Mouse (Mus musculus) limb, embryonic 14.5 days (tissue): Measurements from ENCODE around the gene Mcm7. TPM values are rescaled to one million over a fixed set of nuclear protein-coding genes. Genes with fewer than 3 reads are reported as not detected.

ENCODE experiments used
- ATAC-seq: fragments of 200-750 bp; cut with Nextera tagmentation; 2 replicates; pipeline ENCODE4 v1.8.0; 2017; ENCODE audit warnings: low read depth, moderate number of reproducible peaks, moderate TSS enrichment; ENCODE audit not compliant: low FRiP score
- DNase-seq: peaks from one replicate; pipeline ENCODE4 v3.0.0-alpha.2; 2015; ENCODE audit warnings: low spot score
- H3K27ac ChIP-seq: fragments of 300-500 bp; sonication (generic); replicated peaks from 2 replicates; pipeline ENCODE4 v1.5.1; 2014; ENCODE audit warnings: low read depth, mild to moderate bottlenecking, low read length, moderate library complexity, mixed read lengths
- H3K27me3 ChIP-seq: fragments of 300-500 bp; sonication (generic); 2 replicates; pipeline ENCODE4 v1.6.1; 2014; ENCODE audit warnings: low read length, mixed read lengths; ENCODE audit not compliant: control insufficient read depth, insufficient read depth
- H3K36me3 ChIP-seq: fragments of 300-500 bp; sonication (generic); 2 replicates; pipeline ENCODE4 v1.6.1; 2014; ENCODE audit warnings: mild to moderate bottlenecking, low read length, moderate library complexity, mixed read lengths; ENCODE audit not compliant: control insufficient read depth, insufficient read depth
- H3K4me1 ChIP-seq: fragments of 300-500 bp; sonication (generic); 2 replicates; pipeline ENCODE4 v1.6.1; 2014; ENCODE audit warnings: antibody characterized with exemption, low read length, mixed read lengths; ENCODE audit not compliant: control insufficient read depth, insufficient read depth
- H3K4me2 ChIP-seq: fragments of 300-500 bp; sonication (generic); replicated peaks from 2 replicates; pipeline ENCODE4 v1.6.1; 2014; ENCODE audit warnings: low read depth, mild to moderate bottlenecking, low read length, moderate library complexity; ENCODE audit not compliant: severe bottlenecking
- H3K4me3 ChIP-seq: fragments of 300-500 bp; sonication (generic); replicated peaks from 2 replicates; pipeline ENCODE4 v1.5.1; 2014; ENCODE audit warnings: low read length
- H3K9ac ChIP-seq: fragments of 300-500 bp; sonication (generic); 2 replicates; pipeline ENCODE4 v1.6.1; 2014; ENCODE audit warnings: mild to moderate bottlenecking, low read depth, low read length, moderate library complexity; ENCODE audit not compliant: severe bottlenecking
- H3K9me3 ChIP-seq: fragments of 300-500 bp; sonication (generic); 2 replicates; pipeline ENCODE4 v1.6.1; 2016; ENCODE audit warnings: low read length; ENCODE audit not compliant: control insufficient read depth
- POLR2A ChIP-seq: fragments of 200-500 bp; IDR thresholded peaks from 2 replicates; pipeline ENCODE4 v1.8.0; 2012; ENCODE audit warnings: inconsistent platforms, mild to moderate bottlenecking, moderate library complexity, borderline replicate concordance; ENCODE audit not compliant: insufficient read depth, insufficient read length; ENCODE audit errors: extremely low read depth
- WGBS: fragments of 180-500 bp; shearing (Covaris S2); extraction: QIAGEN DNeasy Blood & Tissue Kit; methylation state at CpG from one replicate; pipeline ENCODE4 v1.1.7; 2014; 5-methylcytosine and 5-hydroxymethylcytosine counted together
- microRNA counts: library from miRNA; unstranded; fragments of <30 nt; microRNA quantifications from one replicate; lab custom pipeline; 2016
- microRNA-seq: library from miRNA; unstranded; fragments of <30 nt; microRNA quantifications from one replicate; pipeline ENCODE4, GENCODE M21; 2016
- polyA plus RNA-seq, 2 experiments: library from polyadenylated mRNA; depleted of rRNA in 1 of 2; stranded (reverse) in 1 of 2; unstranded in 1 of 2; fragments of >200 nt; fragmentation: Nextera tagmentation in 1 of 2; extraction: Ambion mirVana in 1 of 2; gene quantifications; 2 replicates each; pipeline versions ENCODE4 v1.2.1 to v1.2.3; 2012 to 2014

Mcm7 gene
- polyA plus RNA-seq, 2 experiments = 149 to 152 TPM

DNA sequence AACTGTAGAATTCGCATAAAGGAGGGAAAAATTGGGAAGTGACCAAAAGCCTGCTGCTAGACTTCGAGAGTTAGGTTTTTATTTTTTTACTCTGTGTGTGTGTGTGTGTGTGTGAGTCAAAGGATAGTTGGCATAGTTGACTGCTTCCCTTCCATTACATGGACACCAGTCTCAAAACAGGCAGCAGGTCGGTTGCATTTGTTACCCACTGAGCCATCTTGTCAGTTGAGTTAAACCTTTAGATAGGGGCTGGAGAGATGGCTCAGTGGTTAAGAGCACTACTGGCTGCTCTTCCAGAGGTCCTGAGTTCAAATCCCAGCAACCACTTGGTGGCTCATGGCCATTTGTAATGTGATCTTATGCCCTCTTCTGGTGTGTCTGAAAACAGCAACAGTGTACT is 54.2 kb downstream of the Mcm7 start:
- TF ChIP-seq POLR2A = no peak
- no peaks in the 10 kb centered on the region for H3K9me3 ChIP-seq
- H3K4me1 ChIP-seq = peaks cover 9% of the 10 kb centered on the region
- H3K9ac ChIP-seq = peak overlapping the region; percentile 67; the same call in 1 of the 2 replicates
- DNase-seq = no peak
- peak overlapping the region; percentile 61 for H3K4me3 ChIP-seq
- peak overlapping the region; percentile 45 for H3K4me2 ChIP-seq
- ATAC-seq = no peak
- H3K36me3 ChIP-seq = peaks cover 18% of the 10 kb centered on the region
- no peak overlapping the region for H3K27ac ChIP-seq
- H3K27me3 ChIP-seq = no peaks in the 10 kb centered on the region
- 73% methylated on average over 3 of the region's 3 CpGs for WGBS

DNA sequence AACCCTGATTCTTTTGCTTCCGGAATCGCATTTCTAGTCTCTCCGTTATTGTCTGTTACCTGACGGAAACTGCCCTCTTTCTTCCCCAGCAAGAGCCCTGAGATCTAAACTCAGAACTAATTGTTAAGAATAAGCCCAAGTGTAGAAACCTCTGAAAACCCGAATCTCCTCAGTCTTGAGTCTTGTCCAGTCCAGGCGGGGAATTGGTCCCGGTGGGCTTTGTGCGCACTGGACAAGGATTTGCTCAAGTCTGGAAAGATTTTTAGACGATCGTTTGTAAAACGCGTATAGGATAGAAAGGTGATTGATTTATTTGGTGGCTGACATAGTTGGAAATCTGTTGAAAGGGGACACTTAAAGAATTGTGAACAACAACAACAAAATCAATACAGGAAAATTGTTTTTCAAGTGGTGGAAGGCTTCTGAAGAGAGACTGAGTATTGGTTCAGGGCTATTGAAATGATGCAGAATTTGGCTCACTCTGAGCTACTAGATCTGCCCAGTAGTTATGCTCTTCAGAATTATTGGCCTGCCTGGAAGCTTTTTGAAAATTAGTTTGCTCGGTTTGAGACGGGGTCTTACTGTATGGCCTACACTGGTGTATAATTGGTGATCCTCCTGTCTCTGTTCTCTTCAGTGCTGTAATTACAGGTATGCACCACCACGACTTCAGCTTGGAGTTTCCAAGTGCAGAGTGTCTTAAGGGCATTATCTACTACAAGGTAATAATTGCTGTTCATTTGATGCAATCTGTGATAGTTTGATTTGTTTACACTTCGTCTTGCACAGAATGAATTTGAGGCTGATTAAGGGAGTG is 54.8 kb downstream of the Mcm7 start:
- H3K9ac ChIP-seq = peak overlapping the region; percentile 67
- peaks cover 9% of the 10 kb centered on the region for H3K4me1 ChIP-seq
- TF ChIP-seq POLR2A = no peak
- H3K27me3 ChIP-seq = no peaks in the 10 kb centered on the region
- DNase-seq = no peak
- no peaks in the 10 kb centered on the region for H3K9me3 ChIP-seq
- H3K4me3 ChIP-seq = peak overlapping the region; percentile 61
- peak overlapping the region; percentile 92 for H3K27ac ChIP-seq
- ATAC-seq = 0 out of 2 replicates have a peak, but pooled peaks have one; percentile 17
- WGBS = 5% methylated on average over 16 of the region's 16 CpGs
- peaks cover 16% of the 10 kb centered on the region for H3K36me3 ChIP-seq
- H3K4me2 ChIP-seq = peak overlapping the region; percentile 45

DNA sequence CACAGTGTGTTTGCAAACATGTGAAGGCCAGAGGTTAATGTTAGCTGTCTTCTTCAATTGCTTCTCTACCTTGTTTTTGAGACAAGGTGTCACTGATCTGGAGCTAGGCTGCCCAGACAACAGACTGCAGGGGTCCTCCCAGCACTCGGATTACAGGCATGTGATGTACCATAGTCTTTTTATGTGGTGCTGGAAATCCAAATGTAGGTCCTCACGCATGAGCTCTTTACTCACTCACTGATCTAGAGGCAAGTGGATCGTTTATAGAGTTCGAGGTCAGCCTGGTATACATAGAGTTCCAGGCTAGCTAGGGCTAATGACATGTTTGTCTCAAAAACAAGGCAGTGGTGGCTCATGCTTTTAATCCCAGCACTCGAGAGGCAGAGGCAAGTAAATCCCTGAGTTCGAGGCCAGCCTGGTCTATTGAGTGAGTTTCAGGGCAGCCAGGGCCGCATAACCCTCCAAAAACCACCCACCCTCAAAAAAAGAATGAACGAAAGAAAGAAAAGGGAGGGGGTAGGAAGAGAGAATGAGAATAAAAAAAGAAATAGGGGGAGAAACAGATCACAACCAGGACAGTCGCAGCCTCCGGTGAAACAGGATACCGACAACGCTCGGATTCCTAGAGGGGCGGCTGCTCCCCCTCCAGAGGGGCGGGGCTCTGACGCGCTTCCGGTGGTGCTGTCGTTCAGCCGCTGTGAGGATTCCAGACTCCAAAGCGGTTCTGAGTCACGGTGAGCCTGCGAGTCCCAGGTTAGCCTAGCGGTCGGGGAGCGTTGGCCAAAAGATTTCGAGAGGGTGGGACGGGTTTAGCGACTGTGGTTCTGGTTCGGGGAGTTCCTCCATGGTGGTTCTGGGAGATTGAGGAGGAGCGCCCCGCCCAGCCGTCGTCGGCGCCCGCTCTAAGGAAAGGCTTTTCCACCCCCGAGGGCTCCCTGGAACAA is 55.7 kb downstream of the Mcm7 start, which contains the start of gene Zscan21:
Gene Zscan21 (plus strand): TSS at position 649 of the 944 bp plus-strand sequence.
- peak; percentile 59; the same call in 1 of the 2 replicates for TF ChIP-seq POLR2A
- H3K27me3 ChIP-seq = no peaks in the 10 kb centered on the region
- H3K4me1 ChIP-seq = peaks cover 9% of the 10 kb centered on the region
- peak within 1 kb of the TSS; percentile 45 for H3K4me2 ChIP-seq
- ATAC-seq = peak; percentile 95
- WGBS = 6% methylated on average over 38 of the region's 38 CpGs
- peak within 1 kb of the TSS; percentile 67 for H3K9ac ChIP-seq
- peak; percentile 93 for DNase-seq
- no peaks in the 10 kb centered on the region for H3K9me3 ChIP-seq
- peaks cover 16% of the 10 kb centered on the region for H3K36me3 ChIP-seq
- peak within 1 kb of the TSS; percentile 61 for H3K4me3 ChIP-seq
- H3K27ac ChIP-seq = peak within 1 kb of the TSS; percentile 92

MicroRNAs encoded within 50 kb of the gene (microRNA counts, 519-probe panel; counts per million panel counts)
- microRNA mmu-miR-106b (lab: Ali Mortazavi, UCI) (3,968 counts per million, percentile 81 among the panel's probes with 10 or more counts), microRNA mmu-miR-25 (lab: Ali Mortazavi, UCI) (5,055 counts per million, percentile 95 among the panel's probes with 10 or more counts), microRNA mmu-miR-93 (lab: Ali Mortazavi, UCI) (3,880 counts per million, percentile 79 among the panel's probes with 10 or more counts)

Small RNA genes lying within 50 kb of the gene (microRNA-seq; reads per million reads assigned to microRNA genes)
- gene Mir106b (6,703 reads per million, percentile 91 among the genes with 10 or more reads in this experiment), gene Mir25 (997 reads per million, percentile 72 among the genes with 10 or more reads in this experiment), gene Mir93 (7,070 reads per million, percentile 92 among the genes with 10 or more reads in this experiment)

Other genes starting within 250 kb of the Mcm7 start
- gene Gjc3, start 209.3 kb downstream of the Mcm7 start, polyA plus RNA-seq (2012; rRNA removed) = 1.1 TPM in 2 replicates
- gene Gjc3, start 209.3 kb downstream of the Mcm7 start, polyA plus RNA-seq (2014; fragmentation: Nextera tagmentation; extraction: Ambion mirVana) = 0.36 and 0.40 TPM in 2 replicates
- gene Azgp1, start 190.9 kb downstream of the Mcm7 start, polyA plus RNA-seq (2012; rRNA removed) = 0.09 and 0.18 TPM in 2 replicates
- gene Azgp1, start 190.9 kb downstream of the Mcm7 start, polyA plus RNA-seq (2014; fragmentation: Nextera tagmentation; extraction: Ambion mirVana) = not detected in 2 replicates
- not detected in 2 replicates for gene Smok3a, start 151.2 kb downstream of the Mcm7 start, polyA plus RNA-seq (2012; rRNA removed)
- not detected in 2 replicates for gene Smok3a, start 151.2 kb downstream of the Mcm7 start, polyA plus RNA-seq (2014; fragmentation: Nextera tagmentation; extraction: Ambion mirVana)
- gene Smok3b, start 151.0 kb downstream of the Mcm7 start, polyA plus RNA-seq (2012; rRNA removed) = not detected in 2 replicates
- gene Smok3b, start 151.0 kb downstream of the Mcm7 start, polyA plus RNA-seq (2014; fragmentation: Nextera tagmentation; extraction: Ambion mirVana) = not detected in 2 replicates
- gene Smok3c, start 119.2 kb downstream of the Mcm7 start, polyA plus RNA-seq (2012; rRNA removed) = not detected in 2 replicates
- not detected in 2 replicates for gene Smok3c, start 119.2 kb downstream of the Mcm7 start, polyA plus RNA-seq (2014; fragmentation: Nextera tagmentation; extraction: Ambion mirVana)
- gene Zkscan1, start 87.3 kb downstream of the Mcm7 start, polyA plus RNA-seq (2012; rRNA removed) = 8.5 and 9.8 TPM in 2 replicates
- 25.3 and 25.4 TPM in 2 replicates for gene Zkscan1, start 87.3 kb downstream of the Mcm7 start, polyA plus RNA-seq (2014; fragmentation: Nextera tagmentation; extraction: Ambion mirVana)
- 31.5 and 38.3 TPM in 2 replicates for gene Zscan21, start 55.5 kb downstream of the Mcm7 start, polyA plus RNA-seq (2012; rRNA removed)
- 59.8 and 70.0 TPM in 2 replicates for gene Zscan21, start 55.5 kb downstream of the Mcm7 start, polyA plus RNA-seq (2014; fragmentation: Nextera tagmentation; extraction: Ambion mirVana)
- gene Zfp113, start 16.7 kb downstream of the Mcm7 start, polyA plus RNA-seq (2012; rRNA removed) = 5.1 and 5.2 TPM in 2 replicates
- 11.3 and 12.6 TPM in 2 replicates for gene Zfp113, start 16.7 kb downstream of the Mcm7 start, polyA plus RNA-seq (2014; fragmentation: Nextera tagmentation; extraction: Ambion mirVana)
- 141 and 149 TPM in 2 replicates for gene Cops6, start 11.4 kb downstream of the Mcm7 start, polyA plus RNA-seq (2012; rRNA removed)
- 262 and 267 TPM in 2 replicates for gene Cops6, start 11.4 kb downstream of the Mcm7 start, polyA plus RNA-seq (2014; fragmentation: Nextera tagmentation; extraction: Ambion mirVana)
- gene Ap4m1, start 420 bp downstream of the Mcm7 start, polyA plus RNA-seq (2012; rRNA removed) = 73.4 and 107 TPM in 2 replicates
- 18.6 and 19.9 TPM in 2 replicates for gene Ap4m1, start 420 bp downstream of the Mcm7 start, polyA plus RNA-seq (2014; fragmentation: Nextera tagmentation; extraction: Ambion mirVana)
- gene Taf6, start 15.0 kb upstream of the Mcm7 start, polyA plus RNA-seq (2012; rRNA removed) = 90.0 and 109 TPM in 2 replicates
- 75.6 and 86.0 TPM in 2 replicates for gene Taf6, start 15.0 kb upstream of the Mcm7 start, polyA plus RNA-seq (2014; fragmentation: Nextera tagmentation; extraction: Ambion mirVana)
- gene Cnpy4, start 15.1 kb upstream of the Mcm7 start, polyA plus RNA-seq (2012; rRNA removed) = 35.8 and 50.6 TPM in 2 replicates
- 60.7 and 65.7 TPM in 2 replicates for gene Cnpy4, start 15.1 kb upstream of the Mcm7 start, polyA plus RNA-seq (2014; fragmentation: Nextera tagmentation; extraction: Ambion mirVana)
- gene Mblac1, start 21.9 kb upstream of the Mcm7 start, polyA plus RNA-seq (2012; rRNA removed) = 6.9 and 7.5 TPM in 2 replicates
- 8.3 and 8.8 TPM in 2 replicates for gene Mblac1, start 21.9 kb upstream of the Mcm7 start, polyA plus RNA-seq (2014; fragmentation: Nextera tagmentation; extraction: Ambion mirVana)
- gene Nxpe5, start 53.5 kb upstream of the Mcm7 start, polyA plus RNA-seq (2012; rRNA removed) = not detected in 2 replicates
- not detected in 2 replicates for gene Nxpe5, start 53.5 kb upstream of the Mcm7 start, polyA plus RNA-seq (2014; fragmentation: Nextera tagmentation; extraction: Ambion mirVana)
- 104 and 110 TPM in 2 replicates for gene Lamtor4, start 83.1 kb upstream of the Mcm7 start, polyA plus RNA-seq (2012; rRNA removed)
- 64.6 and 68.5 TPM in 2 replicates for gene Lamtor4, start 83.1 kb upstream of the Mcm7 start, polyA plus RNA-seq (2014; fragmentation: Nextera tagmentation; extraction: Ambion mirVana)
- 81.0 and 102 TPM in 2 replicates for gene BC037034, start 91.6 kb upstream of the Mcm7 start, polyA plus RNA-seq (2012; rRNA removed)
- gene BC037034, start 91.6 kb upstream of the Mcm7 start, polyA plus RNA-seq (2014; fragmentation: Nextera tagmentation; extraction: Ambion mirVana) = 5.2 and 7.6 TPM in 2 replicates
- gene Gal3st4, start 100.4 kb upstream of the Mcm7 start, polyA plus RNA-seq (2012; rRNA removed) = 1.9 and 3.2 TPM in 2 replicates
- 3.7 and 3.8 TPM in 2 replicates for gene Gal3st4, start 100.4 kb upstream of the Mcm7 start, polyA plus RNA-seq (2014; fragmentation: Nextera tagmentation; extraction: Ambion mirVana)
- gene Gm43720, start 107.5 kb upstream of the Mcm7 start, polyA plus RNA-seq (2012; rRNA removed) = 0.18 and 0.19 TPM in 2 replicates
- gene Gm43720, start 107.5 kb upstream of the Mcm7 start, polyA plus RNA-seq (2014; fragmentation: Nextera tagmentation; extraction: Ambion mirVana) = 0.15 and 0.33 TPM in 2 replicates
- 183 and 277 TPM in 2 replicates for gene Gpc2, start 107.6 kb upstream of the Mcm7 start, polyA plus RNA-seq (2012; rRNA removed)
- gene Gpc2, start 107.6 kb upstream of the Mcm7 start, polyA plus RNA-seq (2014; fragmentation: Nextera tagmentation; extraction: Ambion mirVana) = 6.4 and 7.2 TPM in 2 replicates
- gene Stag3, start 107.8 kb upstream of the Mcm7 start, polyA plus RNA-seq (2012; rRNA removed) = 18.8 and 25.3 TPM in 2 replicates
- gene Stag3, start 107.8 kb upstream of the Mcm7 start, polyA plus RNA-seq (2014; fragmentation: Nextera tagmentation; extraction: Ambion mirVana) = 5.6 TPM in 2 replicates
- gene Pvrig, start 169.5 kb upstream of the Mcm7 start, polyA plus RNA-seq (2012; rRNA removed) = 0.06 and 0.09 TPM in 2 replicates
- gene Pvrig, start 169.5 kb upstream of the Mcm7 start, polyA plus RNA-seq (2014; fragmentation: Nextera tagmentation; extraction: Ambion mirVana) = 0.18 TPM in 2 replicates